8 mouse cellular contexts compared by ENCODE assay signal in genomic region chr4:103118888-103119228, GRCm38 (mm10). TPM values are rescaled to one million over a fixed set of nuclear protein-coding genes. Genes with fewer than 3 reads are reported as not detected.
DNase-seq lines count a peak whose midpoint lies in the region; ATAC-seq lines count a peak whose summit lies in the region.

No protein-coding gene starts in this region.

- WGBS in kidney, embryonic 16.5 days, result under 1% methylated on average over 14 of the region's 15 CpGs
- WGBS in hindbrain, embryonic 14.5 days, result under 1% methylated on average over 15 of the region's 15 CpGs
- WGBS in midbrain, embryonic 14.5 days, result under 1% methylated on average over 15 of the region's 15 CpGs

- intact Hi-C loops in left cerebral cortex, postnatal 10 days (cut with DNase I), result loop anchor here (10.0 kb wide), 1 partner anchor 134 kb away; no protein-coding TSS in a partner anchor

- no peaks in the 10 kb centered on the region for H3K27me3 ChIP-seq in kidney, embryonic 16.5 days (ENCODE audit: insufficient read depth, low read length)
- no peaks in the 10 kb centered on the region for H3K27me3 ChIP-seq in hindbrain, embryonic 14.5 days (ENCODE audit: control insufficient read depth, insufficient read depth, low read length)
- no peaks in the 10 kb centered on the region for H3K27me3 ChIP-seq in midbrain, embryonic 14.5 days (ENCODE audit: control insufficient read depth, insufficient read depth, low read length)

- peaks cover 5% of the 10 kb centered on the region for H3K36me3 ChIP-seq in kidney, embryonic 16.5 days (ENCODE audit: insufficient read depth, low read length)
- peaks cover 6% of the 10 kb centered on the region for H3K36me3 ChIP-seq in hindbrain, embryonic 14.5 days (replicated peaks; ENCODE audit: control insufficient read depth, insufficient read depth)
- H3K36me3 ChIP-seq in midbrain, embryonic 14.5 days (ENCODE audit: control insufficient read depth, insufficient read depth, low read length), result peaks cover 4% of the 10 kb centered on the region; the same call in 1 of the 2 replicates

- peaks cover 24% of the 10 kb centered on the region for H3K4me1 ChIP-seq in kidney, embryonic 16.5 days (ENCODE audit: insufficient read depth, low read length)
- peaks cover 35% of the 10 kb centered on the region for H3K4me1 ChIP-seq in hindbrain, embryonic 14.5 days (replicated peaks; ENCODE audit: control insufficient read depth, insufficient read depth, low read length)
- H3K4me1 ChIP-seq in midbrain, embryonic 14.5 days (ENCODE audit: control insufficient read depth, insufficient read depth, low read length), result peaks cover 21% of the 10 kb centered on the region

- peak overlapping the region; percentile 99 for H3K27ac ChIP-seq in kidney, embryonic 16.5 days (ENCODE audit: low read length)
- peak overlapping the region; percentile 84; the same call in 1 of the 2 replicates for H3K27ac ChIP-seq in hindbrain, embryonic 14.5 days
- peak overlapping the region; percentile 77 for H3K27ac ChIP-seq in midbrain, embryonic 14.5 days (replicated peaks; ENCODE audit: low read depth, low read length)

- no peaks in the 10 kb centered on the region for H3K9me3 ChIP-seq in kidney, embryonic 16.5 days (ENCODE audit: low read length)
- no peaks in the 10 kb centered on the region for H3K9me3 ChIP-seq in hindbrain, embryonic 14.5 days (ENCODE audit: control insufficient read depth, low read length)
- H3K9me3 ChIP-seq in midbrain, embryonic 14.5 days (ENCODE audit: control insufficient read depth, low read length), result no peaks in the 10 kb centered on the region

- ATAC-seq in kidney, embryonic 16.5 days (ENCODE audit: low FRiP score, low TSS enrichment), result no peak
- ATAC-seq in hindbrain, embryonic 14.5 days (ENCODE audit: low FRiP score), result no peak
- no peak for ATAC-seq in midbrain, embryonic 14.5 days (ENCODE audit: low FRiP score, low TSS enrichment)

- peak overlapping the region; percentile 71 for H3K4me3 ChIP-seq in kidney, embryonic 16.5 days (ENCODE audit: low read length)
- peak overlapping the region; percentile 90 for H3K4me3 ChIP-seq in hindbrain, embryonic 14.5 days (replicated peaks; ENCODE audit: low read length)
- H3K4me3 ChIP-seq in midbrain, embryonic 14.5 days (replicated peaks; ENCODE audit: low read depth, low read length), result peak overlapping the region; percentile 83

- H3K9ac ChIP-seq in kidney, embryonic 16.5 days (replicated peaks; ENCODE audit: low read length), result peak overlapping the region; percentile 96
- H3K9ac ChIP-seq in hindbrain, embryonic 14.5 days, result peak overlapping the region; percentile 84
- H3K9ac ChIP-seq in midbrain, embryonic 14.5 days (replicated peaks; ENCODE audit: low read length), result peak overlapping the region; percentile 74

- peak overlapping the region; percentile 76 for H3K4me2 ChIP-seq in kidney, embryonic 16.5 days (replicated peaks; ENCODE audit: low read depth, low read length)
- H3K4me2 ChIP-seq in hindbrain, embryonic 14.5 days (replicated peaks), result peak overlapping the region; percentile 93
- peak overlapping the region; percentile 92 for H3K4me2 ChIP-seq in midbrain, embryonic 14.5 days (ENCODE audit: low read length)

- no peak for DNase-seq in kidney, postnatal 10 days
- peak; percentile 16 for DNase-seq in WW6 (ENCODE audit: low read depth, low spot score)
- no peak for DNase-seq in hindbrain, embryonic 14.5 days (ENCODE audit: low spot score)
- no peak for DNase-seq in midbrain, embryonic 14.5 days
- no peak for DNase-seq in right cerebral cortex, postnatal 10 days (ENCODE audit: low spot score in 2 of 2)
- DNase-seq in left cerebral cortex, postnatal 10 days (ENCODE audit: extremely low spot score in 1 of 2, low spot score in 2 of 2), result no peak
- DNase-seq in frontal cortex, postnatal 14 days (ENCODE audit: low spot score in 2 of 2), result no peak

RNA-seq across cellular contexts. Expression of gene Wdr78, which starts 4.5 kb away (rescaled TPM):
- 4.0 and 4.3 TPM in 2 replicates for polyA plus RNA-seq in kidney, embryonic 16.5 days (2015; fragmentation: Nextera tagmentation; extraction: Ambion mirVana)
- 7.2 and 7.4 TPM in 2 replicates for polyA plus RNA-seq in hindbrain, embryonic 14.5 days (2014; fragmentation: Nextera tagmentation; extraction: Ambion mirVana)
- polyA plus RNA-seq in midbrain, embryonic 14.5 days (2014; fragmentation: Nextera tagmentation; extraction: Ambion mirVana), result 4.0 and 5.3 TPM in 2 replicates
- total RNA-seq in left cerebral cortex, postnatal 10 days (2021), result 1 to 10 TPM; 7.5 to 8.7 TPM

RNA-seq across cellular contexts. Expression of gene Mier1, which starts 4.7 kb away (rescaled TPM):
- polyA plus RNA-seq in kidney, embryonic 16.5 days (2015; fragmentation: Nextera tagmentation; extraction: Ambion mirVana), result 36.4 and 37.1 TPM in 2 replicates
- 31.4 and 33.2 TPM in 2 replicates for polyA plus RNA-seq in hindbrain, embryonic 14.5 days (2014; fragmentation: Nextera tagmentation; extraction: Ambion mirVana)
- polyA plus RNA-seq in midbrain, embryonic 14.5 days (2014; fragmentation: Nextera tagmentation; extraction: Ambion mirVana), result 31.9 and 42.6 TPM in 2 replicates
- total RNA-seq in left cerebral cortex, postnatal 10 days (2021), result 10 to 100 TPM; 47.0 to 48.3 TPM
